Mouse (Mus musculus) induced T-regulatory cell, adult 2 months (primary cell): ENCODE measurements around the gene Gm7534.
"Not testable (repeated sequence)": the region's sequence is repeated elsewhere in the genome, so short reads cannot be mapped to it uniquely, and the experiment has no call there.

Source experiments
- DNase-seq: peaks from one replicate; pipeline ENCODE4 v3.0.0-alpha.2; 2012; ENCODE audit warnings: low read depth

Gm7534 gene

DNA sequence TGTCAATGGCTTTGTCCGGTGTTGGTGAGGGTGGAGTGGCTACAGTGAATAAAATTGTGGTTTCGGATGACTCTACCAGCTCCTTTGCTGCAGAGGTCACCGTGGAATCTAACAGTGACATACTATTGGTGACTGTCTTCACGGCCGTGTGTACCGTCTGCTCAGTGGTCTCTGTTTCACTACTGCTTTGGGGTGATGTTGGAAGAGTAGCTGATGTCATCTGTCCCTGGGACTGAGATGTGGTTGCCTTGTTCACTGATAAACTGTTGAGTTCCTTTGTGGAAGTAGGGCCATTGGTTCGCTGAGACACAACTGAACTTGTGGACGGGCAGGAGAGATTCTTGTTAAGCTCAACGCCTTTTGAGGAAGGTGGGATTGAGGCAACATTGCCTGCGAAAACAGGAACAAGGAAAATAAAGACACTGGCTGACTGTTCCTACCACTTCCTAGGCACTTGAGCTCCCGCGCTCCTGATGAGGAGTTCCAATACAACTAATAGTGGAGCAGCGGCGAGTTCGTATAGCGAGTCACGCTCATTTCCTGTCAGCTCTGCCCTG is 614 bp upstream of the Gm7534 start:
- DNase-seq = no peak

DNA sequence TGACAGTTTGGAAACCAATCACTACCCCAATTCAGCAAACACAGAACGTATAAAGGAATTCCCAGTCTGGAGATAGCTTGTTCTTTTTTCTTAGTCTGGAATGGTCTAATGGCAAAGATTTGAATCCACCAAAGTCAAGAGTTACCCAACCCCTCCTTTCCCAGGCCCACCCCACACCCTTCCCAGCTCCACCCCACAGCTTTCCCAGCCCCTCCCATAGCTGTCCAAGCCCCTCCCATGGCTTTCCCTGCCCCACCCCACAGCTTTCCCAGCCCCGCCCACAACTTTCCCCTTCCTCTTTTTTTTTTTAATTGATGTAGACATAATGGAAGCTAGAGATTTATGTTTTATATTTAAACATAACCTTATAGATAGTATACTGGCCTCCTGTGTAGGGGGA is 3.4 kb downstream of the Gm7534 start:
- no peak for DNase-seq

DNA sequence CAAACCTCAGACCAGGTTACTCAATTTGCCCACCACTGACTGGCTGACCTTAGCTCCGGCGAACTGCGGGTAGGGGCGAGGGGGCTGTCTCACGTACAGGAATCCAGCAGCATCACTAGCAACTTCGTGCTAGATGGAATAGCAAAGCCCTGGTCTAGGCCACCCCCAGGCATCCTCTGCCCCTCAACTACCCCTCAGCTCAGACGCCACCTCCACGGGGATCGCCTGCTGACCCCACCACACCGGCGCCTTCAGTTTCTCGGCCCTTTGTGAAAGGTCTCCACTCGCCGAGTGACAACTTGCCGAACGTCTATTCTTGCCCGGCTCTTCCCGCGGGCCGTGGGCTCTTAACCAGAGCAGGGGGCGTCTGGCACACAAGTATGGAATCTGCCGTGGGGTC is 16.5 kb downstream of the Gm7534 start:
- DNase-seq = no peak

GRCm38 (mm10) chr4:134185569-134185968 is 17.2 kb downstream of the Gm7534 start:
- DNase-seq = no peak

DNA sequence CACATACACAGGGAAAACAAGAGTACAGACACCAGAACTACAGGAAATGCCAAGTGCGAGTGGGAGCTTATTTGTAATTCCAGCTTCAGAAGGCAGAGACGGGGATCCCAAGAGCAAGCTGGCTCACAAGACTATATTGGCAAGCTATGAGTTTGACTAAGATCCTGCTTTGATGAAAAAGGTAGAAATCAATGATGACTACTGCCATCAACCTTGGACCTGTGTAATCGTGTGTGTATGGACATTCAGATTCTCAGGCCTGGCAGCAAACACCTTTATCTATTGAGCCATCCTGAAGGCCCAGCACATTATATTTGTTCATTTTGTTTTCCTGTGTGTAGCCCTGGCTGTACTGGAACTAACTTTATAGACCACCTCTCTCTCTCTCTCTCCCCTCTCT is 19.1 kb downstream of the Gm7534 start:
- no peak for DNase-seq

GRCm38 (mm10) chr4:134181825-134182224 is 21.0 kb downstream of the Gm7534 start:
- DNase-seq = no peak

DNA sequence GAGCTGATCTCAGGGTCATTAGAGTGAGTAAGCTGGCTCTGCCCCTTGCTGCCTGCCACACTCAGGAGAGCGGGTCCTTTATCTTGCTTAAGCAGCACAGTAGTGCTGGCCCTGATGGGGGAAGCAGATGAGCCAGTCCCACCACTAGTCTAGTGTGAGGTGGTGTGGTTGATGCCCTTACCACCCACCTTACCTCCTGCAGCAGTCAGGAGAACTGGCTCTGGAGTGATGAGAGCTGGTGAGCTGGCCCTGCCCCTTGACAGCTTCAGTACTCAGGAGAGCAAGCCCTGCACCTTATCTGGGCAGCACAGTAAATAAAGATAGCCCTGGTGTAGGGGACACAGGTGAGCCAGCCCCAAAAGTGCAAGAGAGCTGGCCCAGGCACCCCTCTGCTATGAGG is 21.7 kb downstream of the Gm7534 start:
- DNase-seq = no peak

DNA sequence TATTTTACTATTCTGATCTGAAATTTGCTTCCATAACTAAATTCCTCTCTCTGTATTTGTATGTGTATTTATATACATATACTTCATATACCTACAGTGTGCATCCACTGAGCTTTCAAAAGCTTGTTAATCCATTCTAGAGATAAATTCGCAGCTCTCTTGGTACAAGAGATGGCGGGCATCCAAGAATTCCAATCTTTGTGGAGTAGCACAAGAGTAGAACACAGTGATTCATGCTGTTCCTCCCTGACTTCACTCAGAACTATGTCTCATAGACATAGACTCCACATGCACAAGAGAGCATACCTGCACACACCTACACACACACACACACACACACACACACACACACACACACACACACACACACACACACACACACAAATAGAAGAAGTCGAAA is 30.4 kb downstream of the Gm7534 start:
- no peak for DNase-seq

- DNase-seq = peak; percentile 69
Observed at GRCm38 (mm10) chr4:134166906-134167305, 35.9 kb downstream of the Gm7534 start.

GRCm38 (mm10) chr4:134165548-134166465 is 37.0 kb downstream of the Gm7534 start:
- peak; percentile 42 for DNase-seq

GRCm38 (mm10) chr4:134165024-134165423 is 37.8 kb downstream of the Gm7534 start:
- DNase-seq = peak; percentile 47

- no peak for DNase-seq
Observed at GRCm38 (mm10) chr4:134164591-134164990, 38.2 kb downstream of the Gm7534 start.

GRCm38 (mm10) chr4:134160071-134160470 is 42.7 kb downstream of the Gm7534 start:
- DNase-seq = peak; percentile 86

GRCm38 (mm10) chr4:134158774-134159173 is 44.0 kb downstream of the Gm7534 start:
- DNase-seq = peak; percentile 46

- no peak for DNase-seq
Observed at GRCm38 (mm10) chr4:134157558-134157957, 45.2 kb downstream of the Gm7534 start.

DNA sequence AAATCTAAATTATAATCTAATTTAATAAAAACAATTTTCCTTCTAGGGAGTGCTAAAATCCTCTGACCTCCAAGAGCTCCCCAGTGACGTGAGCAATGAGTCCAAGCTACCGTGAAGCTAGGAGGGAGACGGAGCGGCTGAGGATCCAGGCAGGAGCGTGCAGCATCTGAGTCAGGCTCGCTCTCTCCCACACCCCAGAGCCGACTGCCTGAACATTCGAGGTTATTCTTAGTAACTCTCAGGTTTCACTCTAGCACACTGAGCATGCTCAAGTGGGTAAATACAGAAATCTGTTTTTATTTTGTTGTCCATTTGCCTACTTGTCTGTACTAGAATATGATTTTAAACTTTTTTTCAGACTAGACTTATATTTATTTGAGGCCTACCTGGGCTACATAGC is 46.1 kb downstream of the Gm7534 start:
- DNase-seq = no peak

DNA sequence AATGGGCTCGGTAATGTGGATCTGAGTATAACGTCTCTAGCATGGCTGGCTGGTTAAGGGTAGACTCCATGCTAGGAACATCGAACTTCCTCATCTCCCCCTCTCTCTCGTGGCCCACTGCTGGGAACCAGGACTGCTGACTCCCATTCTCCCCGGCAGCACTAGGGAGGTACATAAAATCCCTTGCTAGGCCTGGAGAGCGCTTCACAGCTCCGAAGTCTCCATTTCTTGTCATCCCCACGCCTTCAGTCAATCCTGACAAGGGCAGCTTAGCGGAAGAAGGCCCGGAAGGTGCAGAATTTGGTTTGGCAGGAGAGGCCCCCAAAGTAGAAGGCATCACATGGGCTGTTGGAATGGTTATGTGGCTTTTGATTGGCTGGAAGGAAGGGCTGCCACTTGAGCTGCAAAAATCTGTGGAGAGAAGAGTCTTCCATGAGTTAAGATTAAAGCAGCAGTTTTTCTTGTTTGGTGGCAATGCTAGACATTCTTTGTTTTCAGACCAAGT is 46.8 kb downstream of the Gm7534 start:
- DNase-seq = no peak

DNA sequence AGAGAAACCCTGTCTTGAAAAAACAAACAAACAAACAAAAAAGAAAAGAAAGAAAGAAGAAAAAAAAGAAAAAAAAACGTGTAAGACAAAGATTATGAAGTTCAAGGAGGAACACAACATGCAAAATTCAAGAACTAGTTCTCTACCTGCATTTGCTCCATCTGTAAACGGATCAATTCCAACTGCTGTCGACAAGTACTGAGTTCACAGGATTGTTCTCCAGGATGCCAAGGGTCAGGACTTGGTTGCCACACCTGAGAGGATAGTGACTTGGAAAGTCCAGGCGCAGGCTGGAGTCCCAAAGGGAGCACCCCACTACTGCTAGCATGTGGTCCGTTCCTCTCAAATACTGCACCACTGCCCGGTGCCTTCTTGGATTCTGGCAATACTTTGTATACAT is 47.3 kb downstream of the Gm7534 start:
- no peak for DNase-seq

GRCm38 (mm10) chr4:134154354-134154753 is 48.5 kb downstream of the Gm7534 start:
- no peak for DNase-seq

GRCm38 (mm10) chr4:134153656-134154055 is 49.1 kb downstream of the Gm7534 start:
- no peak for DNase-seq

GRCm38 (mm10) chr4:134152112-134152511 is 50.7 kb downstream of the Gm7534 start:
- no peak for DNase-seq

DNA sequence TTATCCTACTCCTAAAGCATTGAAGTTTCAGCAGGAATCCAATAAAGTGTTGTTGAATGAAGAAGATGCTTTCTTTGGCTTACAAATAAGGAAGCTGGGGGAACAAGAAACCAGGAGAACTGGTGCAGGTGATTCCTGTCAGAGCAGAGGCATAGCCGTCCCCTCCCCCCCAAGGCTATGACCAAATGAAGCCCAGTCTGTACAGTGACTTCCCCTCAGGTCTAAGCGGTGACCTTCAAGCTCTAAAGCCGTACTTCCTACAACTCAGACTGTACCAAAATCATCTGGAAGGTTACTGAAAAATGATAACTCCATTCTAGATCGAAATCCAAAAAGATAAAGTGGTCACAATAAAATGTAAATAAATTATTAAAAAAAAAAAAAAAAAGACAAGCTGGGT is 53.4 kb downstream of the Gm7534 start:
- no peak for DNase-seq

- not testable (repeated sequence) for DNase-seq
Observed at GRCm38 (mm10) chr4:134144297-134144696, 58.5 kb downstream of the Gm7534 start.
